Mouse (Mus musculus): ENCODE measurements around the gene Coro2a.

DNA sequence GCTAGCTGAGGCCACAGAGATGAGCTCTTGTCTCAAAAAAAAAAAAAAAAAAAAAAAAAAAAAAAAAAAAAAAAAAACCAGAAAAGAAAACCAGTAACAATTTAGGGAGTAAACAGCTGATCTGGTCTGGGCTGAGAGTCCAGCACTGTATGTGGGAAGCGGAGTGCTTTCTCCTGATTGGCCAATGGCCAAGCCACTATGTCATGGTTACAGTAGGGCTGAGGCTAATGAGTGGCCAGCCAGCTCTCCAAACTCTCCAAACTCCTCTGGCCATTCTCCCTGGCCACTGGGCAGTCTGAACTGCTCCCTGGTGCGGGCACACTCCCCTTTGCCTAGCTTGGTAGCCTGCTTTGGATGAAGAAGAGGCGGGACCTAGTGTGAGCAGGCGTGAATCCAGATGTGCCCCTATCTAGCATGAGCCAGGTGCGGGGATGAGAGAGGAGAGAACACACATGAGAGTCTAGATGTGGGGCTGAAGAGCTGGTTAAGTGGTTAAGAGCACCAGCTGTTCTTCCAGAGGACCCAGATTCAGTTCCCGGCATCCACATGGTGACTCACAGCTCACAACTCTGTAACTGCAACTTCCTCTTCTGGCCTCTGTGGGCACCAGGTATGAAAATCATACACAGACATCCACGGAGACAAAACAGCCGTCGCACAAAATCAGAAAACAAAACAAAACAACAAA lies 10.0 kb downstream of the Coro2a start:
- TF ChIP-seq CTCF (IDR thresholded peaks at IDR 0.05; ENCODE audit: borderline replicate concordance, extremely low read depth, insufficient read depth, insufficient read length) (no peak), POLR2A (IDR thresholded peaks at IDR 0.05; ENCODE audit: borderline replicate concordance, extremely low read depth, insufficient read depth, insufficient read length, poor library complexity, severe bottlenecking) (no peak)
